Mouse (Mus musculus): ENCODE data around the gene Eif2s1. TPM values are rescaled to one million over a fixed set of nuclear protein-coding genes. Genes with fewer than 3 reads are reported as not detected.
A peak's percentile ranks its signal among the peaks of the same experiment; 100 is the strongest.
"Not testable (repeated sequence)": the region's sequence is repeated elsewhere in the genome, so short reads cannot be mapped to it uniquely, and the experiment has no call there.

The Eif2s1 gene
- total RNA-seq, 2 experiments from 2014 or later, result 48.4 to 54.6 TPM

- DNase-seq, result no peak
Measured at GRCm38 (mm10) chr12:78914458-78914857, 52.8 kb downstream of the Eif2s1 start.

GRCm38 (mm10) chr12:78915561-78915960 is 53.9 kb downstream of the Eif2s1 start:
- DNase-seq, result no peak

- DNase-seq, result no peak
Measured at GRCm38 (mm10) chr12:78916278-78916677, 54.7 kb downstream of the Eif2s1 start.

GRCm38 (mm10) chr12:78918227-78919078 is 56.8 kb downstream of the Eif2s1 start:
- DNase-seq, result peak; percentile 83 to 87

GRCm38 (mm10) chr12:78919079-78919712 is 57.6 kb downstream of the Eif2s1 start:
- DNase-seq, result peak; percentile 72 to 84

GRCm38 (mm10) chr12:78921421-78921820 is 59.8 kb downstream of the Eif2s1 start:
- no peak for DNase-seq

GRCm38 (mm10) chr12:78922058-78922457 is 60.4 kb downstream of the Eif2s1 start:
- peak; percentile 10 to 35 for DNase-seq

- DNase-seq, result not testable (repeated sequence)
Measured at GRCm38 (mm10) chr12:78922977-78923376, 61.4 kb downstream of the Eif2s1 start.

- DNase-seq, result peak in 1 of 2 experiments; percentile 29
Measured at GRCm38 (mm10) chr12:78923539-78924189, 62.0 kb downstream of the Eif2s1 start.

- DNase-seq, result no peak
Measured at GRCm38 (mm10) chr12:78927287-78927686, 65.7 kb downstream of the Eif2s1 start.

GRCm38 (mm10) chr12:78929900-78930299 is 68.3 kb downstream of the Eif2s1 start:
- DNase-seq, result no peak

GRCm38 (mm10) chr12:78936494-78936893 is 74.9 kb downstream of the Eif2s1 start:
- no peak for DNase-seq

Other genes starting within 250 kb of the Eif2s1 start
- gene Fam71d, start 170.3 kb upstream of the Eif2s1 start, total RNA-seq (2021), result not detected
- gene Mpp5, start 112.9 kb upstream of the Eif2s1 start, total RNA-seq (2021), result 10 to 100 TPM; 12.7 to 14.9 TPM
- gene Atp6v1d, start 181 bp upstream of the Eif2s1 start, total RNA-seq (2021), result 10 to 100 TPM; 82.5 to 86.7 TPM
- gene Plek2, start 45.1 kb downstream of the Eif2s1 start, total RNA-seq (2021), result under 1 TPM; 0.17 to 0.46 TPM
- gene Tmem229b, start 145.8 kb downstream of the Eif2s1 start, total RNA-seq (2021), result 1 to 10 TPM; 3.6 to 4.3 TPM
- gene Plekhh1, start 167.3 kb downstream of the Eif2s1 start, total RNA-seq (2021), result 1 to 10 TPM; 1.2 to 2.5 TPM
- gene Pigh, start 227.8 kb downstream of the Eif2s1 start, total RNA-seq (2021), result 1 to 10 TPM; 2.9 to 3.0 TPM